Mouse (Mus musculus) ES-E14 (cell line): ENCODE results near the gene Sh3pxd2a.

Experiments used
- CHD2 ChIP-seq: IDR thresholded peaks from 2 replicates; pipeline ENCODE4 v1.6.1; 2014; ENCODE audit warnings: mild to moderate bottlenecking, low read depth, low read length, inconsistent platforms
- HCFC1 ChIP-seq: IDR thresholded peaks from 2 replicates; pipeline ENCODE4 v1.6.1; 2012; ENCODE audit warnings: low read length, inconsistent platforms, borderline replicate concordance; ENCODE audit not compliant: insufficient read depth
- MAFK ChIP-seq: IDR thresholded peaks from 2 replicates; pipeline ENCODE4 v1.6.1; 2014; ENCODE audit warnings: mild to moderate bottlenecking, low read depth, low read length, inconsistent platforms; ENCODE audit not compliant: insufficient read depth
- ZC3H11A ChIP-seq: IDR thresholded peaks from 2 replicates; pipeline ENCODE4 v1.6.1; 2012; ENCODE audit warnings: low read depth, mild to moderate bottlenecking, inconsistent platforms, low read length, borderline replicate concordance
- ZNF384 ChIP-seq: IDR thresholded peaks from 2 replicates; pipeline ENCODE4 v1.6.1; 2012; ENCODE audit warnings: low read depth, low read length, inconsistent platforms

DNA sequence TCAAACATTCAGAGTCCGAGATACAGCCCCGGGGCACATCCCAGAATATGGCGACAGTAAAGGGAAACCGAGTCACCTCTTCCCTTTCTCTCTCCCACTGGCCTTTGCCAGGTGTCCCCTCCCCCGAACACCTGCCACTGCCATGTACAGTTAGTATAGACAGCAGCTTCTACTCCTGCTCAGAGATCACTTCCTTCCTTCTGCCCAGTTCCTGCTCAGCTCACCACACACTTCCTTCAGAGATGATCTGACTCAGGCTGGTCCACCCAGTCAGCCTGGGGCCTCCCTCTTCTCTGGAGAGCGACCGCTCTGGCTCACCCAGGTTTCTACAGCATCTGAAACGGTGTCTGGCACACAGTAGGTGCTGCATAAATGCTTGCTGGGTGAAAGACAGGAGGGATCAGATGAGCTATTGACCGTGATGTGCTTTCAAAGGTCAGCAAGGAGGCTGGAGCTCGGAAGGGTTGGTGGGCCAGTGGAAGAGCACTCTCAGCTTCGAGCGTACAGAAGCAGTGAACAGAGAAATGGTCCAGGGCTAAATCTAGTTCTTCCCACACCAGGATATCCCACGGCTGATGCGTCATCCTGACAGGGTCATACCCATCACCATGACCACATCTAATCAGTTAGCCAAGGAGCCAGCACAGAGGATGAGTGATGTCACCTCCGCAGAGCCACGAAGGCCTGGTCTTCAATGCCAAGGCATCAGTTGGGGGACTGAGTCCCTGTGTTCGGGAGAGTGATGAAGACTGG is 22.5 kb downstream of the Sh3pxd2a start:
- TF ChIP-seq ZNF384 = no peak
- TF ChIP-seq ZC3H11A = no peak
- TF ChIP-seq CHD2 = no peak
- TF ChIP-seq HCFC1 = no peak
- no peak for TF ChIP-seq MAFK
